Mouse (Mus musculus) midbrain, embryonic 13.5 days (tissue): ENCODE measurements around the gene Alk. TPM values are rescaled to one million over a fixed set of nuclear protein-coding genes. Genes with fewer than 3 reads are reported as not detected.

Source experiments
- ATAC-seq: fragments of 200-750 bp; cut with Nextera tagmentation; 2 replicates; pipeline ENCODE4 v1.8.0; 2017; ENCODE audit warnings: mild to moderate bottlenecking, moderate TSS enrichment, moderate library complexity
- H3K27ac ChIP-seq: fragments of 300-500 bp; sonication (generic); 2 replicates; pipeline ENCODE4 v1.5.1; 2015; ENCODE audit warnings: inconsistent platforms, mild to moderate bottlenecking, moderate library complexity
- H3K27me3 ChIP-seq: fragments of 300-500 bp; sonication (generic); 2 replicates; pipeline ENCODE4 v1.6.1; 2015; ENCODE audit warnings: mild to moderate bottlenecking, inconsistent platforms
- H3K36me3 ChIP-seq: fragments of 300-500 bp; sonication (generic); 2 replicates; pipeline ENCODE4 v1.6.1; 2015; ENCODE audit warnings: mild to moderate bottlenecking, inconsistent platforms
- H3K4me1 ChIP-seq: fragments of 300-500 bp; sonication (generic); replicated peaks from 2 replicates; pipeline ENCODE4 v1.6.1; 2015; ENCODE audit warnings: inconsistent platforms
- H3K4me2 ChIP-seq: fragments of 300-500 bp; sonication (generic); replicated peaks from 2 replicates; pipeline ENCODE4 v1.6.1; 2015; ENCODE audit warnings: moderate library complexity, mild to moderate bottlenecking, inconsistent platforms
- H3K4me3 ChIP-seq: fragments of 300-500 bp; sonication (generic); replicated peaks from 2 replicates; pipeline ENCODE4 v1.5.1; 2015; ENCODE audit warnings: mild to moderate bottlenecking, inconsistent platforms
- H3K9ac ChIP-seq: fragments of 300-500 bp; sonication (generic); replicated peaks from 2 replicates; pipeline ENCODE4 v1.6.1; 2015; ENCODE audit warnings: mild to moderate bottlenecking, inconsistent platforms
- H3K9me3 ChIP-seq: fragments of 300-500 bp; sonication (generic); 2 replicates; pipeline ENCODE4 v1.6.1; 2016; ENCODE audit warnings: mild to moderate bottlenecking, inconsistent platforms
- WGBS: fragments of 180-500 bp; shearing (Covaris S2); methylation state at CpG from one replicate; pipeline ENCODE4 v1.1.7; 2015; 5-methylcytosine and 5-hydroxymethylcytosine counted together
- polyA plus RNA-seq: library from polyadenylated mRNA; unstranded; fragments of >200 nt; fragmentation: Nextera tagmentation; extraction: Ambion mirVana; gene quantifications from 2 replicates; pipeline ENCODE4 v1.2.1, GENCODE M21; 2015

The Alk gene
- polyA plus RNA-seq, 1 experiment from 2014 or later = 2.9 TPM

- no peaks in the 10 kb centered on the region for H3K4me1 ChIP-seq
- H3K27me3 ChIP-seq = no peaks in the 10 kb centered on the region
- ATAC-seq = no peak
- H3K27ac ChIP-seq = no peak overlapping the region
- H3K4me3 ChIP-seq = no peak overlapping the region
- no peaks in the 10 kb centered on the region for H3K36me3 ChIP-seq
- no peak overlapping the region for H3K9ac ChIP-seq
- no peak overlapping the region for H3K4me2 ChIP-seq
- H3K9me3 ChIP-seq = peaks cover 4% of the 10 kb centered on the region; the same call in 1 of the 2 replicates
Measured at GRCm38 (mm10) chr17:72278296-72278695, 326.1 kb downstream of the Alk start.

GRCm38 (mm10) chr17:72276778-72277177 lies 327.6 kb downstream of the Alk start:
- Histone ChIP-seq H3K36me3 (no peaks in the 10 kb centered on the region), H3K27me3 (no peaks in the 10 kb centered on the region), H3K4me1 (no peaks in the 10 kb centered on the region), H3K4me3 (no peak overlapping the region), H3K4me2 (no peak overlapping the region), H3K9me3 (peaks cover 4% of the 10 kb centered on the region; the same call in 1 of the 2 replicates), H3K27ac (no peak overlapping the region), H3K9ac (no peak overlapping the region)
- ATAC-seq = no peak
- 78% methylated on average over 6 of the region's 6 CpGs for WGBS

- no peaks in the 10 kb centered on the region for H3K36me3 ChIP-seq
- H3K27ac ChIP-seq = no peak overlapping the region
- no peaks in the 10 kb centered on the region for H3K4me1 ChIP-seq
- H3K27me3 ChIP-seq = no peaks in the 10 kb centered on the region
- no peak overlapping the region for H3K4me3 ChIP-seq
- H3K4me2 ChIP-seq = no peak overlapping the region
- H3K9me3 ChIP-seq = peaks cover 4% of the 10 kb centered on the region; the same call in 1 of the 2 replicates
- H3K9ac ChIP-seq = no peak overlapping the region
- ATAC-seq = no peak
- 84% methylated on average over 8 of the region's 8 CpGs for WGBS
Measured at GRCm38 (mm10) chr17:72275391-72275904, 329.0 kb downstream of the Alk start.

- WGBS = 87% methylated on average over 5 of the region's 5 CpGs
- no peak overlapping the region for H3K4me3 ChIP-seq
- no peaks in the 10 kb centered on the region for H3K4me1 ChIP-seq
- no peak overlapping the region for H3K4me2 ChIP-seq
- no peaks in the 10 kb centered on the region for H3K27me3 ChIP-seq
- H3K27ac ChIP-seq = no peak overlapping the region
- H3K36me3 ChIP-seq = no peaks in the 10 kb centered on the region
- no peak overlapping the region for H3K9ac ChIP-seq
- ATAC-seq = no peak
- no peaks in the 10 kb centered on the region; the same call in 1 of the 2 replicates for H3K9me3 ChIP-seq
Measured at GRCm38 (mm10) chr17:72274205-72274604, 330.2 kb downstream of the Alk start.

GRCm38 (mm10) chr17:72271640-72272039 lies 332.8 kb downstream of the Alk start:
- no peaks in the 10 kb centered on the region for H3K36me3 ChIP-seq
- H3K27ac ChIP-seq = no peak overlapping the region
- H3K4me1 ChIP-seq = no peaks in the 10 kb centered on the region
- ATAC-seq = no peak
- H3K9me3 ChIP-seq = no peaks in the 10 kb centered on the region
- H3K27me3 ChIP-seq = no peaks in the 10 kb centered on the region
- H3K4me3 ChIP-seq = no peak overlapping the region
- H3K9ac ChIP-seq = no peak overlapping the region
- WGBS = 91% methylated on average over 1 of the region's 1 CpGs
- H3K4me2 ChIP-seq = no peak overlapping the region

- H3K9ac ChIP-seq = no peak overlapping the region
- no peak overlapping the region for H3K4me3 ChIP-seq
- H3K36me3 ChIP-seq = no peaks in the 10 kb centered on the region
- H3K4me1 ChIP-seq = no peaks in the 10 kb centered on the region
- WGBS = 89% methylated on average over 5 of the region's 5 CpGs
- no peak for ATAC-seq
- no peak overlapping the region for H3K27ac ChIP-seq
- H3K27me3 ChIP-seq = no peaks in the 10 kb centered on the region
- no peaks in the 10 kb centered on the region for H3K9me3 ChIP-seq
- H3K4me2 ChIP-seq = no peak overlapping the region
Measured at GRCm38 (mm10) chr17:72268529-72268928, 335.9 kb downstream of the Alk start.

- Histone ChIP-seq H3K27me3 (no peaks in the 10 kb centered on the region), H3K36me3 (no peaks in the 10 kb centered on the region), H3K4me3 (no peak overlapping the region), H3K4me1 (no peaks in the 10 kb centered on the region), H3K4me2 (no peak overlapping the region), H3K27ac (no peak overlapping the region), H3K9ac (no peak overlapping the region), H3K9me3 (no peaks in the 10 kb centered on the region)
- WGBS = 92% methylated on average over 9 of the region's 9 CpGs
- no peak for ATAC-seq
Measured at GRCm38 (mm10) chr17:72265171-72266022, 339.0 kb downstream of the Alk start.

GRCm38 (mm10) chr17:72253411-72253810 lies 351.0 kb downstream of the Alk start:
- Histone ChIP-seq H3K4me1 (no peaks in the 10 kb centered on the region), H3K36me3 (no peaks in the 10 kb centered on the region), H3K27me3 (no peaks in the 10 kb centered on the region), H3K9ac (no peak overlapping the region), H3K27ac (no peak overlapping the region), H3K4me3 (no peak overlapping the region), H3K9me3 (no peaks in the 10 kb centered on the region), H3K4me2 (no peak overlapping the region)
- ATAC-seq = no peak
- WGBS = 84% methylated on average over 5 of the region's 5 CpGs

GRCm38 (mm10) chr17:72251554-72251953 lies 352.9 kb downstream of the Alk start:
- Histone ChIP-seq H3K9me3 (no peaks in the 10 kb centered on the region), H3K4me1 (no peaks in the 10 kb centered on the region), H3K27me3 (no peaks in the 10 kb centered on the region), H3K4me3 (no peak overlapping the region), H3K36me3 (no peaks in the 10 kb centered on the region), H3K4me2 (no peak overlapping the region), H3K27ac (no peak overlapping the region), H3K9ac (no peak overlapping the region)
- no peak for ATAC-seq
- 90% methylated on average over 4 of the region's 4 CpGs for WGBS

GRCm38 (mm10) chr17:72250482-72251405 lies 353.7 kb downstream of the Alk start:
- Histone ChIP-seq H3K9ac (no peak overlapping the region), H3K4me3 (no peak overlapping the region), H3K27me3 (no peaks in the 10 kb centered on the region), H3K9me3 (no peaks in the 10 kb centered on the region), H3K27ac (no peak overlapping the region), H3K4me2 (no peak overlapping the region), H3K36me3 (no peaks in the 10 kb centered on the region), H3K4me1 (no peaks in the 10 kb centered on the region)
- WGBS = 81% methylated on average over 7 of the region's 7 CpGs
- no peak for ATAC-seq

- Histone ChIP-seq H3K9ac (no peak overlapping the region), H3K27ac (no peak overlapping the region), H3K4me1 (peaks cover 11% of the 10 kb centered on the region), H3K27me3 (no peaks in the 10 kb centered on the region), H3K4me3 (no peak overlapping the region), H3K4me2 (no peak overlapping the region), H3K9me3 (peaks cover 4% of the 10 kb centered on the region; the same call in 1 of the 2 replicates), H3K36me3 (no peaks in the 10 kb centered on the region)
- no peak for ATAC-seq
- 39% methylated on average over 4 of the region's 4 CpGs for WGBS
Measured at GRCm38 (mm10) chr17:72242036-72242435, 362.4 kb downstream of the Alk start.

GRCm38 (mm10) chr17:72237315-72237714 lies 367.1 kb downstream of the Alk start:
- Histone ChIP-seq H3K4me2 (no peak overlapping the region), H3K9me3 (peaks cover 4% of the 10 kb centered on the region; the same call in 1 of the 2 replicates), H3K27me3 (no peaks in the 10 kb centered on the region), H3K27ac (no peak overlapping the region), H3K4me1 (0 out of 2 replicates have a peak, but pooled peaks cover 5% of the 10 kb centered on the region), H3K4me3 (no peak overlapping the region), H3K9ac (no peak overlapping the region), H3K36me3 (no peaks in the 10 kb centered on the region)
- no peak; the same call in 1 of the 2 replicates for ATAC-seq
- 75% methylated on average over 1 of the region's 1 CpGs for WGBS
